Mouse (Mus musculus) liver, adult 2 months (tissue): Measurements from ENCODE around the gene B230118H07Rik.

Experiments used
- CTCF ChIP-seq: fragments of 200-500 bp; IDR thresholded peaks from 2 replicates; pipeline ENCODE4 v1.5.1; 2011; ENCODE audit warnings: low read depth, low read length, control low read depth
- POLR2A ChIP-seq: fragments of 200-500 bp; IDR thresholded peaks from 2 replicates; pipeline ENCODE4 v1.6.1; 2011; ENCODE audit warnings: low read length, control low read depth; ENCODE audit not compliant: insufficient read depth; ENCODE audit errors: extremely low read depth

DNA sequence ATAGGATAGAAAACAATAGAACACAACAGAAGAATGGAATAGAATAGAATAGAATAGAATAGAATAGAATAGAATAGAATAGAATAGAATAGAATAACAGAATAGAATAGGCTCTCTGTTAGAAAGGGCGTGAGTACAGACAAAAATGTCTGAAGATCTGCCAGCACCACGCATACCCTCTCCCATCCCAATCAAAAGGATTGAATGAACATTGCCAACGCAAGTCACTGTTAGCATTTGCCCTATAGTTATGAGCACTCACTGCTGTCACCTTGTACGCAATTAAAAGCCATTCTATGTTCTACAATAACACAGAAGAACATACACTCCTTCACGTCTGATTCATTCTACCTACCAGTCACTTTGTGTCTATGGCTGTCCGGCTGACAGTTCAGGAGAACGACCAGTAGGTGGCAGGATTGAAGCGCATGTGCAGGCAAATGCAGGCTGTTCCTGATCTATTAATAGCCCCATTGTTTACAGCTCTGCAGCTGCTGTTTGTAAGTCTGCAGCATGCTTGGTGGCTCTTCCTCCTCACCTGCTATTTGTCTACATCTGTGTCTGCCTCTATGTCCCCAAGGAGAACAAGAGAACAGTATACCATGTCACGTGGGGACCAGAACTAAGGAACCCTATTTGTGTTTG lies 15.8 kb upstream of the B230118H07Rik start:
- no peak for TF ChIP-seq POLR2A
- TF ChIP-seq CTCF = peak; percentile 91
